Mouse (Mus musculus): ENCODE data around the gene Fcgrt. TPM values are rescaled to one million over a fixed set of nuclear protein-coding genes. Genes with fewer than 3 reads are reported as not detected.
A peak's percentile ranks its signal among the peaks of the same experiment; 100 is the strongest.
"Not testable (repeated sequence)": the region's sequence is repeated elsewhere in the genome, so short reads cannot be mapped to it uniquely, and the experiment has no call there.

Gene Fcgrt
- polyA plus RNA-seq, 1 experiment from 2014 or later, result 14.1 TPM

- Histone ChIP-seq H3K27me3 (replicated peaks) (no peaks in the 10 kb centered on the region), H3K27ac (no peak overlapping the region), H3K9ac (no peak overlapping the region), H3K4me3 (no peak overlapping the region; the same call in 1 of the 2 replicates), H3K4me1 (peaks cover 7% of the 10 kb centered on the region; the same call in 1 of the 2 replicates), H3K36me3 (no peaks in the 10 kb centered on the region), H3K9me3 (no peaks in the 10 kb centered on the region), H3K4me2 (replicated peaks) (no peak overlapping the region; the same call in 1 of the 2 replicates)
- WGBS, result 84% methylated on average over 9 of the region's 9 CpGs
- no peak for ATAC-seq (ENCODE audit: low FRiP score, low read depth)
These were observed 588 bp downstream of the Fcgrt start for GRCm38 (mm10) chr7:45102940-45103585.

- no peaks in the 10 kb centered on the region for H3K36me3 ChIP-seq
- no peak overlapping the region for H3K9ac ChIP-seq
- no peak overlapping the region; the same call in 1 of the 2 replicates for H3K4me3 ChIP-seq
- no peaks in the 10 kb centered on the region for H3K9me3 ChIP-seq
- ATAC-seq (ENCODE audit: low FRiP score, low read depth), result no peak
- peaks cover 7% of the 10 kb centered on the region; the same call in 1 of the 2 replicates for H3K4me1 ChIP-seq
- H3K27me3 ChIP-seq (replicated peaks), result no peaks in the 10 kb centered on the region
- no peak overlapping the region for H3K27ac ChIP-seq
- WGBS, result 87% methylated on average over 11 of the region's 11 CpGs
- H3K4me2 ChIP-seq (replicated peaks), result no peak overlapping the region
These were observed 1.2 kb downstream of the Fcgrt start for GRCm38 (mm10) chr7:45102441-45102840.

DNA sequence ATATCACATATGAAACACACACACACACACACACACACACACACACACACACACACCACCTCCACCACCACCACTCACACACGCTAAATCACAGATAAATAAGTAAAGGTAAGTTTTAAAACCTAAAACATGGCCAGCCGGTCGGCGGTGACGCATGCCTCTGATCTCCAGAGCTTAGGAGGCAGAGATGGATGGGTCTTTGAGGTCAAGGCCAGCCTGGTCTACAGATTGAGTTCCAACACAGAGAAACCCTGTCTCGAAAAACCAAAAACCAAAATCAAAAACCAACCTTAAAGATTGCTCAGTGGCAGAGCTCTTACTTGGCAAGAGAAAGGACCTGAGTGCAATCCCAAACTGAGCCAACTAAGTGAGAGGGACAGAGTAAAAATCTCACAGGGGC, 3.6 kb downstream of the Fcgrt start:
- H3K36me3 ChIP-seq, result no peaks in the 10 kb centered on the region
- 93% methylated on average over 6 of the region's 6 CpGs for WGBS
- H3K27ac ChIP-seq, result no peak overlapping the region
- H3K9me3 ChIP-seq, result no peaks in the 10 kb centered on the region
- no peak for ATAC-seq (ENCODE audit: low FRiP score, low read depth)
- no peak overlapping the region for H3K4me3 ChIP-seq
- H3K27me3 ChIP-seq (replicated peaks), result no peaks in the 10 kb centered on the region
- H3K4me2 ChIP-seq (replicated peaks), result no peak overlapping the region
- H3K9ac ChIP-seq, result no peak overlapping the region
- H3K4me1 ChIP-seq, result no peaks in the 10 kb centered on the region

DNA sequence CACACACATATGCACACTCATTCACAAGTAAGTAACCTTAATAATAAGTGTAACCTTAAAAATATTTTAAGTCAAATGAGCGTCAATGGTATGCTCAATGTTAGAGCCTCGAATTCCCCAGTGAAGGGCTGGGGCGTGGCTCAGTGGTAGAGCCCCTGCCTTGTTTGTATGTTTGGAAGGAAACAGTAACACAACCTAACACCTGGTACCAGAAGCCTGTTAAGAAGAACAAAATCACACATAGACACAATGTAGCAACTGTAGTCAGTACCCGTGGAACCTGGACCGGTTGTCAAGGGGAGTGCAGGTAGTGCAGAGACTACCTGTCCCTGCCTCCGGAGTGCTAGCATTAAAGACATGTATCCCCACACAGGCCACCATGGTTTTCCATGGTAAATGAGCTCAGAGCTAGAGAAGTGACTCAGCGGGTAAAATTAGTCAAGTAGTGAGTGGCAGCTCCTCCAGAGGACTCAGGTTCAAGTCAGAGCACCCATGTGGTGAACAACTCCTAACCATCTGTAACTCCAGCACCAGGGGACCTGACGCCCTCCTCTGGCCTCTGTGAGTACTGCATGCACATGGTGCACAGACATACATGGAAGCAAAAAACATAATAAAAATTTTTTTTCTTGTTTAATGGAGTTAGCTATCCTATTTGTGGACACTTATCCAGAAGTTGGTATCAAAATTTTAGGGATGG, 5.0 kb downstream of the Fcgrt start:
- no peaks in the 10 kb centered on the region for H3K36me3 ChIP-seq
- ATAC-seq (ENCODE audit: low FRiP score, low read depth), result no peak
- WGBS, result 91% methylated on average over 8 of the region's 8 CpGs

GRCm38 (mm10) chr7:45097479-45097878, 6.2 kb downstream of the Fcgrt start:
- no peak overlapping the region for H3K4me3 ChIP-seq
- no peak overlapping the region for H3K4me2 ChIP-seq (replicated peaks)
- 73% methylated on average over 6 of the region's 6 CpGs for WGBS
- H3K36me3 ChIP-seq, result no peaks in the 10 kb centered on the region
- no peak for ATAC-seq (ENCODE audit: low FRiP score, low read depth)
- H3K4me1 ChIP-seq, result peaks cover 6% of the 10 kb centered on the region; the same call in 1 of the 2 replicates
- no peak overlapping the region for H3K27ac ChIP-seq
- H3K9me3 ChIP-seq, result no peaks in the 10 kb centered on the region
- no peaks in the 10 kb centered on the region for H3K27me3 ChIP-seq (replicated peaks)
- H3K9ac ChIP-seq, result no peak overlapping the region

More for the DNA sequence above, 5.0 kb downstream of the Fcgrt start:
- no peak overlapping the region for H3K27ac ChIP-seq
- no peak overlapping the region for H3K9ac ChIP-seq
- no peak overlapping the region for H3K4me3 ChIP-seq
- H3K4me2 ChIP-seq (replicated peaks), result no peak overlapping the region
- H3K27me3 ChIP-seq (replicated peaks), result no peaks in the 10 kb centered on the region
- no peaks in the 10 kb centered on the region; the same call in 1 of the 2 replicates for H3K4me1 ChIP-seq
- no peaks in the 10 kb centered on the region for H3K9me3 ChIP-seq

GRCm38 (mm10) chr7:45095965-45096364, 7.7 kb downstream of the Fcgrt start:
- not testable (repeated sequence) for H3K27me3 ChIP-seq (replicated peaks); H3K9me3 ChIP-seq; H3K9ac ChIP-seq; H3K27ac ChIP-seq; ATAC-seq (ENCODE audit: low FRiP score, low read depth); H3K36me3 ChIP-seq; H3K4me2 ChIP-seq (replicated peaks); H3K4me3 ChIP-seq
- H3K4me1 ChIP-seq, result peaks cover 12% of the 10 kb centered on the region; the same call in 1 of the 2 replicates
- WGBS, result 93% methylated on average over 14 of the region's 14 CpGs

DNA sequence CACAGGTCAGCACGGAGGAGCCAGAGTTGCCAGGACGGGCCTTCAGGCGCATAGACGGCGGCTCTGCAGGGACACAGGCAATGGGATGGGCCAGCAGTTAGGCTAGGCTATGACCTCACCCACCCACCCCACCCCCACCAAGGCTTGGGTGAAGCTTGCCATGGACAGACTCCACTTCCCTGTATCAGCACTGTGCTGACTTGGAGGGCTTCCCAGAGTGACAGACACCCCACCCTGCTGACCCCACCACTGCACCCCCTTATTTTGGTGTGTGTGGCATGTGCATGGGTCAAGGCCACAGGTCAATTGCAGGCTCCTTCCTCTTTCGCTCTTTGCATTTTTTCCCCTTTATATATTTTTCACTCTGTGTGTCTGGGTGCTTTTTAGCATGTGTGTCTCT, 8.3 kb downstream of the Fcgrt start:
- 83% methylated on average over 6 of the region's 6 CpGs for WGBS
- H3K9me3 ChIP-seq, result no peaks in the 10 kb centered on the region
- H3K4me2 ChIP-seq (replicated peaks), result no peak overlapping the region
- no peak for ATAC-seq (ENCODE audit: low FRiP score, low read depth)
- no peak overlapping the region for H3K27ac ChIP-seq
- H3K36me3 ChIP-seq, result no peaks in the 10 kb centered on the region
- no peak overlapping the region for H3K9ac ChIP-seq
- H3K4me3 ChIP-seq, result no peak overlapping the region
- H3K27me3 ChIP-seq (replicated peaks), result no peaks in the 10 kb centered on the region; the same call in 1 of the 2 replicates
- H3K4me1 ChIP-seq, result peaks cover 12% of the 10 kb centered on the region; the same call in 1 of the 2 replicates

DNA sequence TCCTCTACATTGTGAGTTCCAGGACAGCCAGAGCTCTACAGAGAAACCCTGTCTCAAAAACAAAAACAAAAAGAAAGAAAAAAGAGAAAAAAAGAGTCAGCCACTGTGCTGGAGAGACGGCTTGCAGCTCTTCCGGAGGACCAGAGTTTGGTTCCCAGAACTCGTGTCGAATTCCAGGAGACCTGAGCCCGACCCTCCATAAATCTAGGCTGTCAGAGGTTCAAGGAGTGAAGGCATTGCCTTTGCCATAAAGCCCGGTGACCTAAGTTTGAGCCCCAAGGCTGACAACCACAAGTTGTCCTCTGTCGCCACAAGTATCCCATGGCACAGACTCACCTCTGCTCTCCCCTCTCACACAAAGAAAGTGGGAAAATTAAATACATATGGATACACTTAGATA, 9.5 kb downstream of the Fcgrt start:
- H3K27me3 ChIP-seq (replicated peaks), result no peaks in the 10 kb centered on the region; the same call in 1 of the 2 replicates

GRCm38 (mm10) chr7:45093516-45093905, 10.1 kb downstream of the Fcgrt start:
- H3K4me1 ChIP-seq, result peaks cover 12% of the 10 kb centered on the region; the same call in 1 of the 2 replicates
- H3K36me3 ChIP-seq, result peaks cover 1% of the 10 kb centered on the region
- H3K4me3 ChIP-seq, result no peak overlapping the region
- H3K4me2 ChIP-seq (replicated peaks), result no peak overlapping the region; the same call in 1 of the 2 replicates
- 32% methylated on average over 12 of the region's 18 CpGs for WGBS
- no peak overlapping the region for H3K27ac ChIP-seq
- no peak overlapping the region for H3K9ac ChIP-seq
- no peaks in the 10 kb centered on the region for H3K9me3 ChIP-seq
- ATAC-seq (ENCODE audit: low FRiP score, low read depth), result no peak
- H3K27me3 ChIP-seq (replicated peaks), result no peaks in the 10 kb centered on the region; the same call in 1 of the 2 replicates

More for the DNA sequence above, 9.5 kb downstream of the Fcgrt start:
- no peak overlapping the region for H3K4me2 ChIP-seq (replicated peaks)
- WGBS, result 9% methylated on average over 7 of the region's 7 CpGs
- H3K9ac ChIP-seq, result no peak overlapping the region
- H3K4me1 ChIP-seq, result peaks cover 12% of the 10 kb centered on the region; the same call in 1 of the 2 replicates
- no peaks in the 10 kb centered on the region for H3K9me3 ChIP-seq
- H3K36me3 ChIP-seq, result no peaks in the 10 kb centered on the region
- H3K27ac ChIP-seq, result no peak overlapping the region
- ATAC-seq (ENCODE audit: low FRiP score, low read depth), result no peak
- no peak overlapping the region for H3K4me3 ChIP-seq

DNA sequence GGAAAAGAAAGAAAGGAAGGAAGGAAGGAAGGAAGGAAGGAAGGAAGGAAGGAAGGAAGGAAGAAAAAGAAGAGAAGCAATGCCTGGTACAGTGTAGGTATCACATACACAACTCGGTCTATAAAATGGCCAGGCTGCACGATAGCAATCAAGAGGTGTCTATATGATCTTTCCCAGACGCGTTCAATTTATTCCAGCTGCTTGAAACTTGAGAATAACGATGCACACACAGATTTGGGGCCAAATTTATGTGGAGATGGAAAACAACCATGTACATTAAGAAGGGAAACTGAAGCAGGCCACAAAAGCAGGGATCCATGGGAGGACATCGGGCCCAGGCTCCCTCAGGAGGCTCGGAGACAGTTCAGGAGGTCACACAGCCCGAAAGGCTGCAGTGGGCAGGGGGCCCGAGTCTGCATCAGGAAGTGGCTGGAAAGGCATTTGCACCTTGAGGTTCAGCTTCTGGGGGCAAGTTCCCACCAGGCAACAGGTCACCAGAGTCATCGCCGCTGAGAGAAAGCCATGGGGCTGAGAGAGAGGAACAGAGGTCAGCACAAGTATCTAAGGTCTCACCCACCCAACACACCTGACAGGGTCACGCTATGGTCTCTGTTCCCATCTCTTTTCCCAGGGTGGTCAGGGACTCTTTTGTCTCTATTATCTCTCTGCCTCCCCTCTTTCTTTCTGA, 10.7 kb downstream of the Fcgrt start:
- Histone ChIP-seq H3K27me3 (replicated peaks) (no peaks in the 10 kb centered on the region; the same call in 1 of the 2 replicates), H3K4me3 (no peak overlapping the region), H3K9ac (no peak overlapping the region), H3K4me2 (replicated peaks) (no peak overlapping the region; the same call in 1 of the 2 replicates), H3K9me3 (no peaks in the 10 kb centered on the region), H3K27ac (no peak overlapping the region), H3K36me3 (peaks cover 5% of the 10 kb centered on the region), H3K4me1 (peaks cover 12% of the 10 kb centered on the region; the same call in 1 of the 2 replicates)
- ATAC-seq (ENCODE audit: low FRiP score, low read depth), result no peak
- WGBS, result 67% methylated on average over 12 of the region's 12 CpGs

- Histone ChIP-seq H3K27me3 (replicated peaks) (no peaks in the 10 kb centered on the region; the same call in 1 of the 2 replicates), H3K36me3 (peaks cover 5% of the 10 kb centered on the region), H3K4me3 (peak within 1 kb of the TSS; percentile 45), H3K27ac (no peak within 1 kb of the TSS), H3K4me2 (replicated peaks) (peak within 1 kb of the TSS; percentile 69), H3K4me1 (peaks cover 12% of the 10 kb centered on the region; the same call in 1 of the 2 replicates), H3K9ac (peak within 1 kb of the TSS; percentile 56), H3K9me3 (no peaks in the 10 kb centered on the region)
- whole genome bisulfite sequencing, result under 1% methylated on average over 16 of the region's 16 CpGs
- peak; percentile 88 for ATAC-seq (ENCODE audit: low FRiP score, low read depth)
These were observed 11.6 kb downstream of the Fcgrt start, which contains the start of gene Rcn3 for GRCm38 (mm10) chr7:45092048-45092447. Gene Rcn3 (minus strand): TSS chr7:45092221.

All from neural tube, embryonic 12.5 days (tissue).